In the genomic region with DNA sequence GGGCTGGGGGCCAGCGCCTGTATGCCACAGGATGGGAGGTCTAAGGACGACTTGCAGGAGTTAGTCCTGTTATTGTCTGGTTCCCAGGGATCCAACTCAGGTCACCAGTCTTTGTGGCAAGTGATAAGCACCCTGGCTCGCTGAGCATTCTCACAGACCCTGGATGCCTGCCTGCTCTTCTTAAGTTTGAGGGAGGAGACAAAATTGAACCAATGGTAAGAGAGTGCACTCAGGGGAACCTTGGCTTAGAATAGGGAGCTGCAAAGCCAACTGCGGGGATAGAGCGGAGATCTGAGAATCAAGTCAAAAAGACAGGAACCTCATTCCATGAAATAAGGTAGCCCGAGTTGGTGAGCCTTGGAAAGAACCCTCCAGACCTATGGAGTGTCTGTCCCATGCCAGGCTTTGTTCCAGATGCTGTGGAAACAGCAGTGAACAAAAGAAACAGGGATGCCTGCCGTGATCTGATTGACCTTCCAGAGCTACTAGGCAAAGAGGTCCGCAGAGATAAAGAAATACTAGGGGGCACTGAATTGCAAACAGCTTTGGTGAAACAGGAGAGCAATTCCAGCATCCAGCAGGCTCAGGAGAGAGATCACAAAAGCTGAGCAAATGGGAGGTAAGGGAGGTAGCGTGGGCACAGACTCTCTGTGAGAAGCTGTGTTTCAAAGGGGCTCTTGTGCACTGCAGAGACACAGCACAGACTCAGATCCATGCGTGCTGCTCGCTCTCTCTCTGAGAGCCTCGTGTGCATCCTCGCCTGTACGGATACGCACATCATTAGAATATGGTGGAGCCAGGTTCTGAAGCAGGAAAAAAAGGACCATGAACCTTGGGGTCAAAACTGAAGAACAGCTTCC, we compare ENCODE assay signal across 7 mouse cellular contexts.
DNase-seq lines count a peak whose midpoint lies in the region; ATAC-seq and TF ChIP-seq lines count a peak whose summit lies in the region.

No protein-coding gene starts in this region.

- no peaks in the 10 kb centered on the region for H3K9me3 ChIP-seq in forebrain, embryonic 10.5 days
- H3K9me3 ChIP-seq in heart, postnatal 0 days (replicated peaks; ENCODE audit: control insufficient read depth, low read length) = no peaks in the 10 kb centered on the region
- no peaks in the 10 kb centered on the region for H3K9me3 ChIP-seq in midbrain, embryonic 14.5 days (ENCODE audit: control insufficient read depth, low read length)

- H3K4me1 ChIP-seq in brown adipose tissue, adult 24 weeks (ENCODE audit: control insufficient read depth, insufficient read depth, insufficient read length, low read length) = peaks cover 32% of the 10 kb centered on the region
- H3K4me1 ChIP-seq in forebrain, embryonic 10.5 days = peaks cover 24% of the 10 kb centered on the region
- peaks cover 50% of the 10 kb centered on the region for H3K4me1 ChIP-seq in heart, postnatal 0 days (ENCODE audit: control insufficient read depth, insufficient read depth)
- H3K4me1 ChIP-seq in midbrain, embryonic 14.5 days (ENCODE audit: control insufficient read depth, insufficient read depth, low read length) = 0 out of 2 replicates have a peak, but pooled peaks cover 3% of the 10 kb centered on the region

- H3K4me3 ChIP-seq in brown adipose tissue, adult 24 weeks (ENCODE audit: insufficient read depth, low read depth, low read length) = peak overlapping the region; percentile 28
- H3K4me3 ChIP-seq in forebrain, embryonic 10.5 days = peak overlapping the region; percentile 5; the same call in 1 of the 2 replicates
- peak overlapping the region; percentile 23 for H3K4me3 ChIP-seq in heart, postnatal 0 days (ENCODE audit: low read depth, low read length)
- H3K4me3 ChIP-seq in midbrain, embryonic 14.5 days (replicated peaks; ENCODE audit: low read depth, low read length) = peak overlapping the region; percentile 9; the same call in 1 of the 2 replicates

- peak; percentile 57 for ATAC-seq in heart, postnatal 0 days (ENCODE audit: insufficient read depth, low read depth)
- peak; percentile 59; the same call in 1 of the 2 replicates for ATAC-seq in midbrain, embryonic 14.5 days (ENCODE audit: low FRiP score, low TSS enrichment)
- ATAC-seq in CD4-positive, CD25-positive, alpha-beta regulatory T cell, adult 4 months = no peak

- WGBS in forebrain, embryonic 10.5 days = 28% methylated on average over 15 of the region's 15 CpGs
- 28% methylated on average over 15 of the region's 15 CpGs for WGBS in heart, postnatal 0 days
- WGBS in midbrain, embryonic 14.5 days = 12% methylated on average over 15 of the region's 15 CpGs

- no peaks in the 10 kb centered on the region for H3K36me3 ChIP-seq in forebrain, embryonic 10.5 days (replicated peaks)
- no peaks in the 10 kb centered on the region for H3K36me3 ChIP-seq in heart, postnatal 0 days (replicated peaks; ENCODE audit: control insufficient read depth, insufficient read depth, low read length)
- no peaks in the 10 kb centered on the region for H3K36me3 ChIP-seq in midbrain, embryonic 14.5 days (ENCODE audit: control insufficient read depth, insufficient read depth, low read length)

- peak overlapping the region; percentile 85 for H3K27ac ChIP-seq in brown adipose tissue, adult 24 weeks (replicated peaks; ENCODE audit: low read depth, low read length)
- peak overlapping the region; percentile 31; the same call in 1 of the 2 replicates for H3K27ac ChIP-seq in forebrain, embryonic 10.5 days
- H3K27ac ChIP-seq in heart, postnatal 0 days (ENCODE audit: low read depth) = peak overlapping the region; percentile 65
- peak overlapping the region; percentile 43; the same call in 1 of the 2 replicates for H3K27ac ChIP-seq in midbrain, embryonic 14.5 days (replicated peaks; ENCODE audit: low read depth, low read length)

- TF ChIP-seq CTCF in heart, postnatal 0 days (IDR thresholded peaks at IDR 0.05; ENCODE audit: low read depth) = no peak

- no peaks in the 10 kb centered on the region for H3K27me3 ChIP-seq in forebrain, embryonic 10.5 days (ENCODE audit: poor library complexity, severe bottlenecking)
- no peaks in the 10 kb centered on the region for H3K27me3 ChIP-seq in heart, postnatal 0 days (ENCODE audit: control insufficient read depth, insufficient read depth, low read length)
- H3K27me3 ChIP-seq in midbrain, embryonic 14.5 days (ENCODE audit: control insufficient read depth, insufficient read depth, low read length) = no peaks in the 10 kb centered on the region

- H3K9ac ChIP-seq in heart, postnatal 0 days (replicated peaks; ENCODE audit: low read depth, low read length) = peak overlapping the region; percentile 21; the same call in 1 of the 2 replicates
- H3K9ac ChIP-seq in midbrain, embryonic 14.5 days (replicated peaks; ENCODE audit: low read length) = no peak overlapping the region; the same call in 1 of the 2 replicates

- no peak for TF ChIP-seq EP300 in heart, postnatal 0 days (IDR thresholded peaks at IDR 0.05; ENCODE audit: low read depth)

- H3K4me2 ChIP-seq in heart, postnatal 0 days (ENCODE audit: low read depth, low read length) = peak overlapping the region; percentile 54
- peak overlapping the region; percentile 43 for H3K4me2 ChIP-seq in midbrain, embryonic 14.5 days (ENCODE audit: low read length)

- DNase-seq in forebrain, embryonic 10.5 days (ENCODE audit: extremely low spot score, low spot score) = peak; percentile 30
- peak; percentile 50 for DNase-seq in heart, postnatal 0 days (ENCODE audit: low spot score)
- peak; percentile 71 for DNase-seq in midbrain, embryonic 14.5 days
- DNase-seq in spleen, postnatal 14 days (ENCODE audit: low spot score in 2 of 2) = no peak
- no peak for DNase-seq in cerebellum, postnatal 4 days (ENCODE audit: low spot score in 2 of 2)

Comparison
In these comparisons a context has a peak if more than half of its experiments do, and no peak if none do; other contexts are left out.
1. H3K27ac ChIP-seq: peak in every context shown above with its lines; median percentile 85 in brown adipose tissue, adult 24 weeks; 65 in heart, postnatal 0 days; 43 in midbrain, embryonic 14.5 days; 31 in forebrain, embryonic 10.5 days.
2. DNase-seq: peak in forebrain, embryonic 10.5 days (single experiment), heart, postnatal 0 days (single experiment) and midbrain, embryonic 14.5 days (single experiment); none in spleen, postnatal 14 days (0 of 2) and cerebellum, postnatal 4 days (0 of 2).
3. Peak in every context shown above with its lines, with median percentiles within 50 percentile points of each other: H3K4me3 ChIP-seq.